Comparison of ENCODE assay signal across 9 mouse cellular contexts in genomic region chr2:101652204-101652920, GRCm38 (mm10). TPM values are rescaled to one million over a fixed set of nuclear protein-coding genes. Genes with fewer than 3 reads are reported as not detected.
A peak's percentile ranks its signal among the peaks of the same experiment; 100 is the strongest.
DNase-seq lines count a peak whose midpoint lies in the region; ATAC-seq and TF ChIP-seq lines count a peak whose summit lies in the region.
"Had no signal": no experiment of that assay in that cellular context is flagged by ENCODE, and none has a peak within 500 bp of the region (broad histone marks: within the 10 kb centered on the region; RNA-seq: fewer than 3 reads in every experiment).

No protein-coding gene starts in this region.

- no peak for TF ChIP-seq CTCF in thymus, adult 2 months (IDR thresholded peaks at IDR 0.05; ENCODE audit: borderline replicate concordance, control insufficient read depth, extremely low read depth, insufficient read depth, low read length, poor library complexity)

- no peak for DNase-seq in heart, embryonic 10.5 days (ENCODE audit: low spot score)
- no peak for DNase-seq in heart, adult 8-10 months (ENCODE audit: low spot score)
- no peak for DNase-seq in thymus, adult 2 months
- no peak for DNase-seq in thymus, postnatal 0 days (ENCODE audit: low spot score)
- no peak for DNase-seq in limb, embryonic 10.5 days (ENCODE audit: low spot score)
- no peak for DNase-seq in spleen, postnatal 36 days (ENCODE audit: low spot score in 2 of 2)

- WGBS in heart, embryonic 10.5 days: 39% methylated on average over 14 of the region's 14 CpGs
- WGBS in thymus, adult 2 months: 46% methylated on average over 14 of the region's 14 CpGs
- 51% methylated on average over 14 of the region's 14 CpGs for WGBS in limb, embryonic 10.5 days
- 26% methylated on average over 14 of the region's 14 CpGs for WGBS in neural tube, embryonic 15.5 days

- ATAC-seq in neural tube, embryonic 15.5 days (ENCODE audit: low FRiP score): peak; percentile 72
- ATAC-seq in monocyte, adult 5-6 weeks (replicated peaks; ENCODE audit: insufficient number of reproducible peaks, low FRiP score, low TSS enrichment, poor library complexity, severe bottlenecking): no peak

- no peak for TF ChIP-seq POLR2A in thymus, adult 2 months (IDR thresholded peaks at IDR 0.05; ENCODE audit: control insufficient read depth, extremely low read depth, insufficient read depth, low read length, poor library complexity)

- peak overlapping the region; percentile 46 for H3K9ac ChIP-seq in neural tube, embryonic 15.5 days (replicated peaks)

- H3K27ac ChIP-seq in heart, embryonic 10.5 days: no peak overlapping the region
- peak overlapping the region; percentile 91 for H3K27ac ChIP-seq in thymus, adult 2 months (ENCODE audit: control insufficient read depth, insufficient read depth, low read length)
- H3K27ac ChIP-seq in limb, embryonic 10.5 days: no peak overlapping the region
- 0 out of 2 replicates have a peak overlapping the region, but pooled peaks have one; percentile 3 for H3K27ac ChIP-seq in neural tube, embryonic 15.5 days (replicated peaks)

- H3K4me3 ChIP-seq in heart, embryonic 10.5 days: peak overlapping the region; percentile 52
- H3K4me3 ChIP-seq in thymus, adult 2 months (ENCODE audit: control insufficient read depth, insufficient read depth, low read length): peak overlapping the region; percentile 25
- H3K4me3 ChIP-seq in limb, embryonic 10.5 days: peak overlapping the region; percentile 29; the same call in 1 of the 2 replicates
- peak overlapping the region; percentile 39 for H3K4me3 ChIP-seq in neural tube, embryonic 15.5 days (replicated peaks)
- H3K4me3 ChIP-seq: erythroblast, embryonic 14.5 days had no signal

- no peaks in the 10 kb centered on the region for H3K9me3 ChIP-seq in heart, embryonic 10.5 days
- no peaks in the 10 kb centered on the region for H3K9me3 ChIP-seq in limb, embryonic 10.5 days (replicated peaks)
- H3K9me3 ChIP-seq in neural tube, embryonic 15.5 days (replicated peaks): no peaks in the 10 kb centered on the region

- no peaks in the 10 kb centered on the region for H3K27me3 ChIP-seq in heart, embryonic 10.5 days (ENCODE audit: insufficient read depth, poor library complexity, severe bottlenecking)
- no peaks in the 10 kb centered on the region for H3K27me3 ChIP-seq in thymus, adult 2 months (ENCODE audit: control insufficient read depth, insufficient read depth, low read length)
- no peaks in the 10 kb centered on the region; the same call in 1 of the 2 replicates for H3K27me3 ChIP-seq in limb, embryonic 10.5 days (ENCODE audit: low read depth, poor library complexity, severe bottlenecking)
- H3K27me3 ChIP-seq in neural tube, embryonic 15.5 days (replicated peaks): no peaks in the 10 kb centered on the region

- peaks cover 4% of the 10 kb centered on the region; the same call in 1 of the 2 replicates for H3K4me1 ChIP-seq in heart, embryonic 10.5 days
- peaks cover 11% of the 10 kb centered on the region for H3K4me1 ChIP-seq in thymus, adult 2 months (replicated peaks; ENCODE audit: control insufficient read depth, insufficient read depth, low read length)
- peaks cover 29% of the 10 kb centered on the region for H3K4me1 ChIP-seq in limb, embryonic 10.5 days
- peaks cover 12% of the 10 kb centered on the region for H3K4me1 ChIP-seq in neural tube, embryonic 15.5 days

- H3K4me2 ChIP-seq in neural tube, embryonic 15.5 days: peak overlapping the region; percentile 83

- H3K36me3 ChIP-seq in heart, embryonic 10.5 days: no peaks in the 10 kb centered on the region
- H3K36me3 ChIP-seq in thymus, adult 2 months (ENCODE audit: control insufficient read depth, insufficient read depth, low read length): no peaks in the 10 kb centered on the region
- H3K36me3 ChIP-seq in limb, embryonic 10.5 days: no peaks in the 10 kb centered on the region
- no peaks in the 10 kb centered on the region for H3K36me3 ChIP-seq in neural tube, embryonic 15.5 days

RNA-seq across cellular contexts. Expression of gene B230118H07Rik, which starts 3.0 kb away (rescaled TPM):
- 50.9 and 54.3 TPM in 2 replicates for polyA plus RNA-seq in heart, embryonic 10.5 days (2016; fragmentation: Nextera tagmentation; extraction: Ambion mirVana)
- total RNA-seq in heart, adult 8-10 months (2022): 100 to 1,000 TPM in 1 of 4 experiments, 10 to 100 TPM in 3; 87.7 to 103 (median 92.8) TPM
- polyA plus RNA-seq in thymus, adult 2 months (2012; rRNA removed): 2.8 and 3.4 TPM in 2 replicates
- 109 and 145 TPM in 2 replicates for polyA plus RNA-seq in thymus, postnatal 0 days (2015; fragmentation: Nextera tagmentation; extraction: Ambion mirVana)
- 46.8 and 54.4 TPM in 2 replicates for polyA plus RNA-seq in limb, embryonic 10.5 days (2016; fragmentation: Nextera tagmentation; extraction: Ambion mirVana)
- polyA plus RNA-seq in neural tube, embryonic 15.5 days (2015; fragmentation: Nextera tagmentation; extraction: Ambion mirVana): 50.1 and 53.8 TPM in 2 replicates
- 11.9 to 22.1 TPM (median 22.0 TPM) in 3 replicates for total RNA-seq in monocyte, adult 5-6 weeks (2017)

RNA-seq across cellular contexts. Expression of gene Rag1, which starts 3.1 kb away (rescaled TPM):
- not detected in 2 replicates for polyA plus RNA-seq in heart, embryonic 10.5 days (2016; fragmentation: Nextera tagmentation; extraction: Ambion mirVana)
- under 1 TPM in 2 of 4 experiments, not detected in 2; 0.03 to 0.06 TPM for total RNA-seq in heart, adult 8-10 months (2022)
- 330 and 350 TPM in 2 replicates for polyA plus RNA-seq in thymus, adult 2 months (2012; rRNA removed)
- polyA plus RNA-seq in thymus, postnatal 0 days (2015; fragmentation: Nextera tagmentation; extraction: Ambion mirVana): 319 and 337 TPM in 2 replicates
- polyA plus RNA-seq in limb, embryonic 10.5 days (2016; fragmentation: Nextera tagmentation; extraction: Ambion mirVana): 0.08 and 0.58 TPM in 2 replicates
- 0.04 and 11.6 TPM in 2 replicates for polyA plus RNA-seq in neural tube, embryonic 15.5 days (2015; fragmentation: Nextera tagmentation; extraction: Ambion mirVana)
- 0.10 to 0.86 TPM (median 0.32 TPM) in 3 replicates for total RNA-seq in monocyte, adult 5-6 weeks (2017)
- polyA plus RNA-seq: erythroblast, embryonic 14.5 days had no signal

RNA-seq across cellular contexts. Expression of gene Traf6, which starts 25.9 kb away (rescaled TPM):
- polyA plus RNA-seq in heart, embryonic 10.5 days (2016; fragmentation: Nextera tagmentation; extraction: Ambion mirVana): 8.9 and 9.0 TPM in 2 replicates
- 10 to 100 TPM in 1 of 4 experiments, 1 to 10 TPM in 3; 8.7 to 10.3 (median 9.0) TPM for total RNA-seq in heart, adult 8-10 months (2022)
- polyA plus RNA-seq in thymus, adult 2 months (2012; rRNA removed): 31.9 and 34.5 TPM in 2 replicates
- 13.5 and 15.0 TPM in 2 replicates for polyA plus RNA-seq in thymus, postnatal 0 days (2015; fragmentation: Nextera tagmentation; extraction: Ambion mirVana)
- 14.6 and 16.1 TPM in 2 replicates for polyA plus RNA-seq in limb, embryonic 10.5 days (2016; fragmentation: Nextera tagmentation; extraction: Ambion mirVana)
- 4.0 and 5.5 TPM in 2 replicates for polyA plus RNA-seq in neural tube, embryonic 15.5 days (2015; fragmentation: Nextera tagmentation; extraction: Ambion mirVana)
- total RNA-seq in monocyte, adult 5-6 weeks (2017): 21.0 to 32.9 TPM (median 27.1 TPM) in 3 replicates

RNA-seq across cellular contexts. Expression of gene Rag2, which starts 27.8 kb away (rescaled TPM):
- polyA plus RNA-seq in heart, embryonic 10.5 days (2016; fragmentation: Nextera tagmentation; extraction: Ambion mirVana): not detected in 2 replicates
- not detected for total RNA-seq in heart, adult 8-10 months (2022)
- 41.8 and 55.7 TPM in 2 replicates for polyA plus RNA-seq in thymus, adult 2 months (2012; rRNA removed)
- 116 and 143 TPM in 2 replicates for polyA plus RNA-seq in thymus, postnatal 0 days (2015; fragmentation: Nextera tagmentation; extraction: Ambion mirVana)
- polyA plus RNA-seq in limb, embryonic 10.5 days (2016; fragmentation: Nextera tagmentation; extraction: Ambion mirVana): not detected in 2 replicates
- 13.1 TPM in 1 of 2 replicates, not detected in the other for polyA plus RNA-seq in neural tube, embryonic 15.5 days (2015; fragmentation: Nextera tagmentation; extraction: Ambion mirVana)
- not detected in 3 replicates for total RNA-seq in monocyte, adult 5-6 weeks (2017)
- polyA plus RNA-seq: erythroblast, embryonic 14.5 days had no signal

Comparison
In these comparisons a context has a peak if more than half of its experiments do, and no peak if none do; other contexts are left out.
1. RNA of gene B230118H07Rik, which starts 3.0 kb away (polyA plus RNA-seq): 109 to 145 TPM in thymus, postnatal 0 days, 46.8 to 54.4 TPM in limb, embryonic 10.5 days, 50.9 to 54.3 TPM in heart, embryonic 10.5 days and 50.1 to 53.8 TPM in neural tube, embryonic 15.5 days; 2.8 to 3.4 TPM in thymus, adult 2 months; every median in the first group is over 10 times any median in the second.
2. H3K27ac ChIP-seq: peak in thymus, adult 2 months (single experiment) and neural tube, embryonic 15.5 days (single experiment); none in heart, embryonic 10.5 days (single experiment) and limb, embryonic 10.5 days (single experiment).
3. RNA of gene Rag1, which starts 3.1 kb away (polyA plus RNA-seq): 330 to 350 TPM in thymus, adult 2 months and 319 to 337 TPM in thymus, postnatal 0 days; 0.08 to 0.58 TPM in limb, embryonic 10.5 days, 0.04 to 11.6 TPM in neural tube, embryonic 15.5 days and not detected in heart, embryonic 10.5 days; every median in the first group is over 10 times any median in the second.
4. Peak in every context shown above with its lines, with median percentiles within 50 percentile points of each other: H3K4me3 ChIP-seq.